Mouse (Mus musculus) right cerebral cortex, postnatal 4 days (tissue): ENCODE results near the gene Dcps.
A peak's percentile ranks its signal among the peaks of the same experiment; 100 is the strongest.

Source experiments
- DNase-seq: peaks from one replicate; pipeline ENCODE4 v3.0.0-alpha.2; 2022

The Dcps gene

GRCm38 (mm10) chr9:35175251-35176123, at the start of gene Dcps:
Dcps (minus strand) TSS chr9:35176061.
- DNase-seq = peak; percentile 93

GRCm38 (mm10) chr9:35223466-35223865, 47.6 kb upstream of the Dcps start:
- DNase-seq = no peak

GRCm38 (mm10) chr9:35217963-35218362, 42.1 kb upstream of the Dcps start:
- DNase-seq = no peak

- DNase-seq = no peak
These were observed 36.0 kb upstream of the Dcps start for GRCm38 (mm10) chr9:35211573-35212511.

- peak; percentile 97 for DNase-seq
These were observed 34.9 kb upstream of the Dcps start, which contains the start of gene Foxred1 for GRCm38 (mm10) chr9:35210542-35211474. Foxred1 (minus strand) TSS chr9:35211055.

GRCm38 (mm10) chr9:35204421-35204820, 28.6 kb upstream of the Dcps start:
- no peak for DNase-seq

- DNase-seq = no peak
These were observed 27.7 kb upstream of the Dcps start for GRCm38 (mm10) chr9:35203536-35203935.

- no peak for DNase-seq
These were observed 24.7 kb upstream of the Dcps start for GRCm38 (mm10) chr9:35200529-35201060.

- peak; percentile 86 for DNase-seq
These were observed 24.1 kb upstream of the Dcps start, which contains the start of the genes Srpr and Tirap for GRCm38 (mm10) chr9:35199772-35200471. Srpr (plus strand) TSS chr9:35200175. Tirap (minus strand) TSS chr9:35200291.

GRCm38 (mm10) chr9:35198945-35199771, 23.3 kb upstream of the Dcps start:
- DNase-seq = no peak

- DNase-seq = no peak
These were observed 22.5 kb upstream of the Dcps start for GRCm38 (mm10) chr9:35198351-35198750.

- no peak for DNase-seq
These were observed 21.8 kb upstream of the Dcps start for GRCm38 (mm10) chr9:35197625-35198024.

GRCm38 (mm10) chr9:35194048-35194447, 18.2 kb upstream of the Dcps start:
- no peak for DNase-seq

GRCm38 (mm10) chr9:35192983-35193542, 17.2 kb upstream of the Dcps start:
- DNase-seq = no peak

GRCm38 (mm10) chr9:35188700-35189099, 12.8 kb upstream of the Dcps start:
- DNase-seq = peak; percentile 68

GRCm38 (mm10) chr9:35187351-35187903, 11.6 kb upstream of the Dcps start:
- DNase-seq = no peak

GRCm38 (mm10) chr9:35186430-35186829, 10.6 kb upstream of the Dcps start:
- DNase-seq = no peak

GRCm38 (mm10) chr9:35183359-35183758, 7.5 kb upstream of the Dcps start:
- no peak for DNase-seq

GRCm38 (mm10) chr9:35182832-35183231, 7.0 kb upstream of the Dcps start:
- DNase-seq = no peak
